In the genomic region with DNA sequence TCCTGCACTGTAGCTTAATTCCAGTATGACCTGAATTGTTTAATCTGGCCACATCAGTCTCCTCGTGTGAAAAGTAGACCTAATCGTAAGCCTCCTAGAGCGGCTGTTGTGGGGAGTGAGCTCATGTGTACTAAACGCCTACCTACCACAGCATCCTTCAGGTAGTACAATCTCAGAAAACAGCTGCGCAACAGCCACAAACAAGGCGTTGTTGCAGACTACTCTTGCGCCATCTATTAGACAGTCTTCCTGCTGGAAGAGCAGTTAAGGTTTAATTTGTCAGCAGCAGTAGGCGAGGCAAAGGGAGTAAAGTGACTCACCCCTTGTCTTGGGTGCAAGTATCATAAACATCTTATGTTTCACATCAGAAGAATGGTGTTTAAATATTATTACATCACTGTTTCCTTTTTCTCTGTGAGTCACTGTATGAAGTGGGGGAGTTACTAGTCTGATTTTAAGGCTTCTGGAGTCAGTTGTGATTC, we compare ENCODE assay signal across 14 mouse cellular contexts. TPM values are rescaled to one million over a fixed set of nuclear protein-coding genes. Genes with fewer than 3 reads are reported as not detected.
DNase-seq lines count a peak whose midpoint lies in the region; ATAC-seq and TF ChIP-seq lines count a peak whose summit lies in the region.
"Had no signal": no experiment of that assay in that cellular context is flagged by ENCODE, and none has a peak within 500 bp of the region (broad histone marks: within the 10 kb centered on the region; RNA-seq: fewer than 3 reads in every experiment).

No protein-coding gene starts in this region.

- H3K27ac ChIP-seq in embryonic fibroblast, embryonic 13.5 days (ENCODE audit: insufficient read depth, low read length) = peak overlapping the region; percentile 35; the same call in 1 of the 2 replicates
- H3K27ac ChIP-seq: forebrain, embryonic 12.5 days; limb, embryonic 13.5 days; lung, embryonic 15.5 days had no signal

- no peaks in the 10 kb centered on the region for H3K27me3 ChIP-seq in C2C12 (ENCODE audit: control insufficient read depth, insufficient read depth, insufficient read length)
- H3K27me3 ChIP-seq: forebrain, embryonic 12.5 days; limb, embryonic 13.5 days; lung, embryonic 15.5 days had no signal

- ATAC-seq in frontal cortex, adult (ENCODE audit: low TSS enrichment) = peak; percentile 50; the same call in 1 of the 2 replicates
- ATAC-seq in megakaryocyte progenitor cell, adult 5-6 weeks (replicated peaks; ENCODE audit: poor library complexity) = peak; percentile 43

- peaks cover 83% of the 10 kb centered on the region for H3K79me2 ChIP-seq in C2C12 (ENCODE audit: control insufficient read depth, insufficient read depth)

- H3ac ChIP-seq in C2C12 (ENCODE audit: control insufficient read depth, insufficient read length, low read depth) = peak overlapping the region; percentile 18

- DNase-seq in frontal cortex, postnatal 36 days (ENCODE audit: low spot score in 2 of 2) = no peak
- no peak for DNase-seq in adrenal gland, postnatal 4 days (ENCODE audit: low spot score in 2 of 2)
- no peak for DNase-seq in cerebellum, postnatal 36 days
- no peak for DNase-seq in thymus, postnatal 10 days (ENCODE audit: low spot score in 2 of 2)
- DNase-seq: B cell, adult 2 months; heart, postnatal 36 days; kidney, adult 9 months had no signal

- peaks cover 18% of the 10 kb centered on the region for H3K4me1 ChIP-seq in embryonic fibroblast, embryonic 13.5 days (ENCODE audit: control insufficient read depth, insufficient read depth, low read length)

- no peak for TF ChIP-seq CTCF in C2C12 (IDR thresholded peaks at IDR 0.05; ENCODE audit: control insufficient read depth, insufficient read depth, insufficient read length)
- no peak for TF ChIP-seq CTCF in embryonic fibroblast, embryonic 13.5 days (IDR thresholded peaks at IDR 0.05; ENCODE audit: borderline replicate concordance, insufficient read depth, low read length)

- no peak for TF ChIP-seq POLR2A in embryonic fibroblast, embryonic 13.5 days (IDR thresholded peaks at IDR 0.05; ENCODE audit: low read depth, low read length)

- no peak overlapping the region for H3K4me3 ChIP-seq in C2C12 (ENCODE audit: insufficient read depth, poor library complexity, severe bottlenecking)
- H3K4me3 ChIP-seq in embryonic fibroblast, embryonic 13.5 days (ENCODE audit: insufficient read depth, low read length) = no peak overlapping the region
- H3K4me3 ChIP-seq: forebrain, embryonic 12.5 days; limb, embryonic 13.5 days; lung, embryonic 15.5 days had no signal

- peaks cover 4% of the 10 kb centered on the region for H3K36me3 ChIP-seq in C2C12 (ENCODE audit: control insufficient read depth, insufficient read depth)
- H3K36me3 ChIP-seq: forebrain, embryonic 12.5 days; limb, embryonic 13.5 days; lung, embryonic 15.5 days had no signal

- H3K79me3 ChIP-seq in C2C12 (ENCODE audit: low read depth) = peaks cover 57% of the 10 kb centered on the region

TF ChIP-seq in C2C12, 6 proteins besides CTCF, POLR2A, EP300 and RAD21:
- TF ChIP-seq MAX (IDR thresholded peaks at IDR 0.05) (no peak), USF1 (IDR thresholded peaks at IDR 0.05; ENCODE audit: low read depth) (no peak), FOSL1 (IDR thresholded peaks at IDR 0.05; ENCODE audit: insufficient read depth, low read length, poor library complexity, severe bottlenecking) (peak; percentile 63), CEBPB (IDR thresholded peaks at IDR 0.05; ENCODE audit: low read depth) (peak; percentile 93), MYOD1 (IDR thresholded peaks at IDR 0.05; ENCODE audit: control insufficient read depth, insufficient read length, low read depth) (peak; percentile 69), MYOG (IDR thresholded peaks at IDR 0.05; ENCODE audit: control insufficient read depth, extremely low read depth, insufficient read length) (no peak)

RNA-seq across cellular contexts. Expression of gene Usp6nl, which starts 57.3 kb away (rescaled TPM):
- polyA plus RNA-seq in C2C12 (2012; fragmentation: generic; extraction: Trizol) = 6.1 TPM
- polyA plus RNA-seq in embryonic fibroblast, embryonic 13.5 days (2011; ENCODE audit: insufficient read length, low read depth, missing spikeins) = 12.7 and 13.2 TPM in 2 replicates
- total RNA-seq in megakaryocyte progenitor cell, adult 5-6 weeks (2015) = 13.3 and 19.2 TPM in 2 replicates
- 7.0 and 8.8 TPM in 2 replicates for total RNA-seq in megakaryocyte progenitor cell, adult 5-6 weeks (2017)
- total RNA-seq in adrenal gland, postnatal 4 days (2021) = 10 to 100 TPM; 40.1 to 44.0 TPM
